Mouse (Mus musculus) right cerebral cortex, adult 2 months (tissue): ENCODE measurements around the gene Mvb12a.

Source experiments
- DNase-seq, 2 experiments: peaks; one replicate each; pipeline ENCODE4 v3.0.0; 2021 to 2022; ENCODE audit warnings: low spot score in 2 of 2

Gene Mvb12a

GRCm38 (mm10) chr8:71526272-71526671 lies 16.4 kb upstream of the Mvb12a start:
- DNase-seq, result no peak

GRCm38 (mm10) chr8:71527162-71527870 lies 15.4 kb upstream of the Mvb12a start:
- no peak for DNase-seq

- DNase-seq, result no peak
Observed at GRCm38 (mm10) chr8:71528362-71529073, 14.2 kb upstream of the Mvb12a start.

GRCm38 (mm10) chr8:71530735-71531467 lies 11.8 kb upstream of the Mvb12a start:
- peak in 1 of 2 experiments; percentile 30 for DNase-seq

GRCm38 (mm10) chr8:71534263-71534810 lies 8.4 kb upstream of the Mvb12a start:
- DNase-seq, result no peak

GRCm38 (mm10) chr8:71535663-71536062 lies 7.1 kb upstream of the Mvb12a start:
- DNase-seq, result peak in 1 of 2 experiments; percentile 13

GRCm38 (mm10) chr8:71537028-71537867 lies 5.5 kb upstream of the Mvb12a start, which contains the start of gene Bst2:
Gene Bst2, minus strand, starts transcription at chr8:71537456.
- DNase-seq, result peak; percentile 31 to 48

GRCm38 (mm10) chr8:71543755-71544154 lies 1.0 kb downstream of the Mvb12a start:
- DNase-seq, result no peak

GRCm38 (mm10) chr8:71545053-71545452 lies 2.3 kb downstream of the Mvb12a start:
- no peak for DNase-seq

GRCm38 (mm10) chr8:71547590-71547989 lies 4.9 kb downstream of the Mvb12a start:
- no peak for DNase-seq

- no peak for DNase-seq
Observed at GRCm38 (mm10) chr8:71550754-71551153, 8.0 kb downstream of the Mvb12a start.

- DNase-seq, result no peak
Observed at GRCm38 (mm10) chr8:71552770-71553169, 10.0 kb downstream of the Mvb12a start.

GRCm38 (mm10) chr8:71554001-71554400 lies 11.3 kb downstream of the Mvb12a start:
- no peak for DNase-seq

- no peak for DNase-seq
Observed at GRCm38 (mm10) chr8:71554644-71555043, 11.9 kb downstream of the Mvb12a start.

GRCm38 (mm10) chr8:71558071-71558957 lies 15.6 kb downstream of the Mvb12a start, which contains the start of gene Tmem221:
Gene Tmem221, minus strand, starts transcription at chr8:71558871.
- DNase-seq, result no peak

GRCm38 (mm10) chr8:71558958-71559690 lies 16.4 kb downstream of the Mvb12a start:
- DNase-seq, result no peak

GRCm38 (mm10) chr8:71560071-71560470 lies 17.3 kb downstream of the Mvb12a start:
- no peak for DNase-seq

GRCm38 (mm10) chr8:71560765-71561164 lies 18.0 kb downstream of the Mvb12a start:
- DNase-seq, result no peak

- DNase-seq, result peak; percentile 50 to 61
Observed at GRCm38 (mm10) chr8:71561401-71561800, 18.7 kb downstream of the Mvb12a start.
